Mouse (Mus musculus): Measurements from ENCODE around the gene Myadm. TPM values are rescaled to one million over a fixed set of nuclear protein-coding genes. Genes with fewer than 3 reads are reported as not detected.

The Myadm gene
- polyA plus RNA-seq (2021) = 76.4 TPM

- in situ Hi-C loops (cut with MboI; ENCODE audit: low pct_unique_long_range_greater_than_20kb) = loop anchor here (25.0 kb wide), 1 partner anchor 1148 kb away; the partner anchor contains the start of gene Rdh13
- no peak for DNase-seq (ENCODE audit: low read depth, low spot score)
- TF ChIP-seq CTCF (IDR thresholded peaks at IDR 0.05) = no peak
These were observed at the start of gene Myadm, which contains the start of gene Prkcg for GRCm38 (mm10) chr7:3288976-3289970. TSS of gene Myadm (plus strand) at chr7:3289080. TSS of gene Prkcg (plus strand) at chr7:3289179.

GRCm38 (mm10) chr7:3239193-3239592 lies 49.7 kb upstream of the Myadm start:
- POLR2A ChIA-PET = no interaction called here
- no peak for DNase-seq (ENCODE audit: low read depth, low spot score)
- ATAC-seq = no peak
- in situ Hi-C loops (cut with MboI; ENCODE audit: low pct_unique_long_range_greater_than_20kb) = no loop called here
- CTCF ChIA-PET = interaction anchor here (1.2 to 1.6 kb wide), 2 partner anchors 61 to 71 kb away, joined by 3 to 4 read pairs; no protein-coding TSS in a partner anchor
- H3K27me3 ChIP-seq = no peaks in the 10 kb centered on the region
- TF ChIP-seq CTCF (IDR thresholded peaks at IDR 0.05) = peak; percentile 46

More at GRCm38 (mm10) chr7:3288976-3289970, at the start of gene Myadm, which contains the start of gene Prkcg:
- CTCF ChIA-PET = no interaction called here
- no peaks in the 10 kb centered on the region for H3K27me3 ChIP-seq
- peak; percentile 29 for ATAC-seq
- POLR2A ChIA-PET = interaction anchor here (0.6 to 1.0 kb wide), 3 partner anchors 9 to 1215 kb away, joined by 3 to 5 read pairs (median 5); no protein-coding TSS in a partner anchor

GRCm38 (mm10) chr7:3260701-3261100 lies 28.2 kb upstream of the Myadm start:
- in situ Hi-C loops (cut with MboI; ENCODE audit: low pct_unique_long_range_greater_than_20kb) = no loop called here
- no peak for TF ChIP-seq CTCF (IDR thresholded peaks at IDR 0.05)
- no peak for ATAC-seq
- DNase-seq (ENCODE audit: low read depth, low spot score) = no peak
- POLR2A ChIA-PET = no interaction called here
- CTCF ChIA-PET = no interaction called here
- H3K27me3 ChIP-seq = no peaks in the 10 kb centered on the region

DNA sequence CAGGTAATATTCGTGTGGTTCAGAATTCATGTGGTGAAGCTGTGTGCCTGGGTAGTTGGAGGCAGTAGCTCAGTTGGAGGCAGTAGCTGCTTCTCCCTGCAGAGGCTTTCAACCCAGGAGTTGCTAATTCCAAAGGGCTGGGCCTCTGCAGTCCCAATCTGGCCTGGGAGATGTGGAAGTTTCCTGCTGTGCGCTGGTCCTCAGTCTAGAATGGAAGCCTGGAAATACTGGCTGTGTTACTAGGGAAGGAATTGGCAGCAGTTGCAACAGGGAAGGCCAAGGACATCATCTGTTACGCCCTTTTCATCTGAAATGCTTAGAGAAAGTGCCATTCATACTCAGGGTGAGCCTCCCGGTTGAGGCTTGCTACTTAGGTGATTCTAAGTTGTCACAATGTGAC lies 27.4 kb upstream of the Myadm start:
- no peaks in the 10 kb centered on the region for H3K27me3 ChIP-seq
- no peak for ATAC-seq
- CTCF ChIA-PET = no interaction called here
- no peak for TF ChIP-seq CTCF (IDR thresholded peaks at IDR 0.05)
- in situ Hi-C loops (cut with MboI; ENCODE audit: low pct_unique_long_range_greater_than_20kb) = no loop called here
- POLR2A ChIA-PET = no interaction called here
- no peak for DNase-seq (ENCODE audit: low read depth, low spot score)

DNA sequence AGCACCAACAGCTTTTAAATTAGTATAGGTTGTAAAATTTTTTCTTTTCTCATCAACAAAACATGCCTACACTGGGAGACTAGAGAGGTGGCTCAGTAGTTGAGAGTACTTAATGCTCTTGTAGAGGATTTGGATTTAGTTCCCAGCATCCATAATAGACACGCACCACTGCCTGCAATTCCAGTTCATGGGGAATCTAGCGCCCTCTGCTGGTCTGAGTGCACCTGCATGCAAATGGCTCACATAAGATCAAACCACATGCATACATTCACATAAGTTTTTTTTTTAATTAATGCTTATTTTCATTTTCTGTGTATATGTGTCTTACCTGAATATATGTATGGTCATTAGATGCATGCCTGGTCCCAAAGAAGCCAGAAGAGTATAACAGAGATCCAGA lies 26.1 kb upstream of the Myadm start:
- no peak for DNase-seq (ENCODE audit: low read depth, low spot score)
- in situ Hi-C loops (cut with MboI; ENCODE audit: low pct_unique_long_range_greater_than_20kb) = no loop called here
- no peaks in the 10 kb centered on the region for H3K27me3 ChIP-seq
- TF ChIP-seq CTCF (IDR thresholded peaks at IDR 0.05) = peak; percentile 72
- no peak for ATAC-seq
- CTCF ChIA-PET = interaction anchor here (1.5 kb wide), 1 partner anchor 41 kb away, joined by 4 read pairs; no protein-coding TSS in a partner anchor
- POLR2A ChIA-PET = no interaction called here

DNA sequence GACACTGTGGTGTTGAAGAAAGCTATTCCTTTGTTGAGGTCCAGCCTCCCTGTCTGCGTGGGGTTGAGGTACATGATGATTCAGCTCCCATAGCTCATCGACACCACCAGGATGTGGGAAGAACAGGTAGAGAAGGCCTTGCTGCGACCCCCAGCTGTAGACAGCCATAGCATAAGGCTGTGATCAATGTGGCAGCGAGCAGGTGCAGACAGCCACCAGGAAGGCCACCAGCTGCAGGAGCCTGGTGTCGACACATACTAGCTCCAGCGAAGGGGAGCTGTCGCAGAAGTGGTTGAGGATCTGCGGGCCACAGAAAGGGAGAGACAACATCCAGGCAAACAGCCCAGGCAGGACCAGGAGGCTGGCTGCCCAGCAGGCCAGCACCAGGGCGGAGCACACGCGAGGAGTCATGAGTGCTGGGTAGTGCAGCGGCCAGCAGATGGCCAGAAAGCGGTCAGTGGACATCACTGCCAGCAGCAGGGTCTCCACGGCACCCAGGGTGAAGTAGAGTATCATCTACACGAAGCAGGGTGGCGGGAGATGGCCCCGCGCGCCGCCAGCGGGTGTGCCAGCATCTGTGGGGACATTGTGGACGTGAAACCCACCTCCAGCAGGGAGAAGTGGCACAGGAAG lies 24.4 kb upstream of the Myadm start:
- H3K27me3 ChIP-seq = no peaks in the 10 kb centered on the region
- ATAC-seq = peak; percentile 21
- POLR2A ChIA-PET = no interaction called here
- CTCF ChIA-PET = interaction anchor here (1.5 kb wide), 1 partner anchor 43 kb away, joined by 4 read pairs; no protein-coding TSS in a partner anchor
- TF ChIP-seq CTCF (IDR thresholded peaks at IDR 0.05) = no peak
- no peak for DNase-seq (ENCODE audit: low read depth, low spot score)
- in situ Hi-C loops (cut with MboI; ENCODE audit: low pct_unique_long_range_greater_than_20kb) = no loop called here

GRCm38 (mm10) chr7:3265311-3265710 lies 23.6 kb upstream of the Myadm start:
- in situ Hi-C loops (cut with MboI; ENCODE audit: low pct_unique_long_range_greater_than_20kb) = no loop called here
- no peak for ATAC-seq
- POLR2A ChIA-PET = no interaction called here
- no peaks in the 10 kb centered on the region for H3K27me3 ChIP-seq
- CTCF ChIA-PET = no interaction called here
- no peak for DNase-seq (ENCODE audit: low read depth, low spot score)
- TF ChIP-seq CTCF (IDR thresholded peaks at IDR 0.05) = no peak

DNA sequence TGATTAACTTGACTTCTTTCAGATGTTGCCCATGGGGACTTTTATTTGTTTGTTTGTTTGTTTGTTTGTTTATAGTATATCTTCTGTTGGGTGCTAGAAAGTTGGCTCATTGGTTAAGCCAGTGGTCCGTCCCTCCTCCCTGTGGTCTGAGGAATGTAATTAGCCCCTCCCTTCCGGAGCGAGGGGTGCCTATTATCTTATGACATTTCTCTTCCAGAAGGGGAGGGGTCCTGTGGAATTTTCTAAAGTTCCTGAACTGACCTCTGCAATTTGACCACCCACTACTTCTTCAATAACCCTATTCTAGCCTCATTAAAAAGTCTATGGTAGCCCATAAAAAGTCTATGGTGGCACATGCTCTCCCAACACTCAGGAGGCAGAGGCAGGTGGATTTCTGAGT lies 21.6 kb upstream of the Myadm start:
- ATAC-seq = no peak
- POLR2A ChIA-PET = no interaction called here
- no peak for TF ChIP-seq CTCF (IDR thresholded peaks at IDR 0.05)
- no peaks in the 10 kb centered on the region for H3K27me3 ChIP-seq
- DNase-seq (ENCODE audit: low read depth, low spot score) = no peak
- in situ Hi-C loops (cut with MboI; ENCODE audit: low pct_unique_long_range_greater_than_20kb) = no loop called here
- CTCF ChIA-PET = no interaction called here

DNA sequence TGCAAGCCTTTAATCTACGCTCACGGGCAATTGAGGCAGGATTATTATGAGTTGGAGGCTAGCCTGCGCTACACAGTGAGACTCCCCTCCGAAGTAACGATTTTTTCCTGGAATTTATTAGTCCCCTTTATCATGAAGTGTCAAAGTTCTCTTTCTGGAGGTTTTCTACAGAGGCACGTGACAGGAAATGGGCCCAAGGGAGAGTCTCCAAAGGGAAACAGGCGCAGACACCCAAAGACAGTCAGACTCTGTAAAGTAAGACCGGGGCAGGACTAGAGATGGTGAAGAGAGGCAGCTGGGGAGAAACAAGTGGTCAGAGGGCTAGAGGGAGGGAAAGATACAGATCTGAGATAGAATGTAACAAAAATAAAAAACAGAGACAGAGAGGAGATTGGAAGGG lies 21.0 kb upstream of the Myadm start:
- CTCF ChIA-PET = no interaction called here

GRCm38 (mm10) chr7:3268291-3268690 lies 20.6 kb upstream of the Myadm start:
- CTCF ChIA-PET = no interaction called here
- POLR2A ChIA-PET = no interaction called here
- in situ Hi-C loops (cut with MboI; ENCODE audit: low pct_unique_long_range_greater_than_20kb) = no loop called here
- ATAC-seq (no peak), DNase-seq (ENCODE audit: low read depth, low spot score) (no peak)
- H3K27me3 ChIP-seq = no peaks in the 10 kb centered on the region
- TF ChIP-seq CTCF (IDR thresholded peaks at IDR 0.05) = no peak

More for the DNA sequence above, 21.0 kb upstream of the Myadm start:
- POLR2A ChIA-PET = no interaction called here
- in situ Hi-C loops (cut with MboI; ENCODE audit: low pct_unique_long_range_greater_than_20kb) = no loop called here
- ATAC-seq (no peak), DNase-seq (ENCODE audit: low read depth, low spot score) (no peak)
- no peaks in the 10 kb centered on the region for H3K27me3 ChIP-seq
- no peak for TF ChIP-seq CTCF (IDR thresholded peaks at IDR 0.05)

DNA sequence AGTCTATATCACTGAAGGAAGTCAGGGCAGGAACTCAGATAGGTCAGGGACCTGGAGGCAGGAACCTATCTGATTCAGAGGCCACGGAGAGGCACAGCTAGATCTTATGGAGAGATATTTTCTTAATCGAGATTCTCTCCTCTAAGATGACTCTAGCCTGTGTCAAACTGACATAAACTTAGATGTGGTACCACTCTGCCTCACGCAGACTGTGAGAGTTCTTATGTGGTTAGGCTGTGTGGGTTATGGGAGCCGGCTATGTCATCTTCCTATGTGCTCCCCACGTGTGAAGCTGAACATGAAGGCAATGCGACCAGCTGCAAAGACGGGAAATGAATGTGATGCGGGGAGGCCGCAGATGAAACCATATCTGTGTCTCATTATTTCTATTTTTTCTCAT lies 16.7 kb upstream of the Myadm start:
- ChIA-PET POLR2A (no interaction called here), CTCF (no interaction called here)
- no peak for DNase-seq (ENCODE audit: low read depth, low spot score)
- no peaks in the 10 kb centered on the region for H3K27me3 ChIP-seq
- in situ Hi-C loops (cut with MboI; ENCODE audit: low pct_unique_long_range_greater_than_20kb) = no loop called here
- ATAC-seq = no peak
- no peak for TF ChIP-seq CTCF (IDR thresholded peaks at IDR 0.05)
